Mouse (Mus musculus) left cerebral cortex, adult 9 months (tissue): Measurements from ENCODE around the gene Defb30.
A peak's percentile ranks its signal among the peaks of the same experiment; 100 is the strongest.

Source experiments
- DNase-seq, 2 experiments: peaks; one replicate each; pipeline ENCODE4 v3.0.0; 2022; ENCODE audit warnings: low spot score in 2 of 2

Defb30 gene

GRCm38 (mm10) chr14:63049910-63050370, at the start of gene Defb30:
Defb30 (minus strand) TSS chr14:63049960.
- DNase-seq = no peak

GRCm38 (mm10) chr14:63067708-63068107, 17.9 kb upstream of the Defb30 start:
- no peak for DNase-seq

GRCm38 (mm10) chr14:63066630-63067310, 17.0 kb upstream of the Defb30 start:
- DNase-seq = peak in 1 of 2 experiments; percentile 69

- DNase-seq = no peak
Measured at GRCm38 (mm10) chr14:63065391-63065790, 15.6 kb upstream of the Defb30 start.

GRCm38 (mm10) chr14:63062184-63062583, 12.4 kb upstream of the Defb30 start:
- DNase-seq = no peak

- DNase-seq = no peak
Measured at GRCm38 (mm10) chr14:63060361-63060760, 10.6 kb upstream of the Defb30 start.

GRCm38 (mm10) chr14:63054729-63055128, 5.0 kb upstream of the Defb30 start:
- DNase-seq = peak; percentile 33 to 67

- DNase-seq = peak in 1 of 2 experiments; percentile 40
Measured at GRCm38 (mm10) chr14:63050769-63051168, 1.0 kb upstream of the Defb30 start.

GRCm38 (mm10) chr14:63046691-63047090, 3.1 kb downstream of the Defb30 start, which contains the start of gene Defb42:
Defb42 (plus strand) TSS chr14:63046991.
- DNase-seq = no peak

GRCm38 (mm10) chr14:63020524-63021156, 29.1 kb downstream of the Defb30 start:
- peak; percentile 35 to 40 for DNase-seq

GRCm38 (mm10) chr14:63014667-63015066, 35.1 kb downstream of the Defb30 start:
- DNase-seq = no peak

- DNase-seq = no peak
Measured at GRCm38 (mm10) chr14:63013082-63013481, 36.7 kb downstream of the Defb30 start.

GRCm38 (mm10) chr14:63011471-63011870, 38.3 kb downstream of the Defb30 start, which contains the start of gene Defb43:
Defb43 (plus strand) TSS chr14:63011771.
- DNase-seq = no peak

GRCm38 (mm10) chr14:63002588-63002987, 47.2 kb downstream of the Defb30 start:
- DNase-seq = no peak

GRCm38 (mm10) chr14:62998977-62999376, 50.8 kb downstream of the Defb30 start:
- DNase-seq = no peak

GRCm38 (mm10) chr14:62997777-62998176, 52.0 kb downstream of the Defb30 start, which contains the start of gene Defb47:
Defb47 (plus strand) TSS chr14:62998077.
- no peak for DNase-seq

GRCm38 (mm10) chr14:62991849-62992510, 57.8 kb downstream of the Defb30 start:
- no peak for DNase-seq

GRCm38 (mm10) chr14:62991271-62991670, 58.5 kb downstream of the Defb30 start:
- no peak for DNase-seq

- DNase-seq = no peak
Measured at GRCm38 (mm10) chr14:62984410-62984809, 65.3 kb downstream of the Defb30 start, which contains the start of gene Defb48. Defb48 (minus strand) TSS chr14:62984510.
